Mouse (Mus musculus) mesoderm, embryonic 11.5 days (tissue): Measurements from ENCODE around the gene Actl11.
A peak's percentile ranks its signal among the peaks of the same experiment; 100 is the strongest.

Source experiments
- DNase-seq: peaks from one replicate; pipeline ENCODE4 v3.0.0-alpha.2; 2012; ENCODE audit warnings: low read depth, low spot score

Gene Actl11

GRCm38 (mm10) chr9:107961351-107961762, 33.1 kb downstream of the Actl11 start:
- DNase-seq = no peak

- no peak for DNase-seq
Observed at GRCm38 (mm10) chr9:107961881-107962280, 33.6 kb downstream of the Actl11 start.

GRCm38 (mm10) chr9:107962916-107963315, 34.6 kb downstream of the Actl11 start:
- no peak for DNase-seq

- DNase-seq = peak; percentile 88
Observed at GRCm38 (mm10) chr9:107963700-107964099, 35.4 kb downstream of the Actl11 start.

GRCm38 (mm10) chr9:107964681-107965080, 36.4 kb downstream of the Actl11 start:
- DNase-seq = no peak

GRCm38 (mm10) chr9:107966676-107967075, 38.4 kb downstream of the Actl11 start:
- no peak for DNase-seq

- no peak for DNase-seq
Observed at GRCm38 (mm10) chr9:107967437-107967836, 39.2 kb downstream of the Actl11 start.

GRCm38 (mm10) chr9:107968531-107968930, 40.3 kb downstream of the Actl11 start:
- DNase-seq = no peak

GRCm38 (mm10) chr9:107970311-107970710, 42.0 kb downstream of the Actl11 start:
- no peak for DNase-seq

GRCm38 (mm10) chr9:107971690-107972541, 43.6 kb downstream of the Actl11 start:
- DNase-seq = no peak

GRCm38 (mm10) chr9:107974491-107975171, 46.4 kb downstream of the Actl11 start:
- no peak for DNase-seq

GRCm38 (mm10) chr9:107975399-107976386, 47.4 kb downstream of the Actl11 start, which contains the start of gene Uba7:
Uba7 (plus strand) TSS chr9:107975505.
- DNase-seq = no peak

- no peak for DNase-seq
Observed at GRCm38 (mm10) chr9:107978815-107979214, 50.5 kb downstream of the Actl11 start.
